Mouse (Mus musculus) ES-E14 (cell line): ENCODE measurements around the gene Edn3. TPM values are rescaled to one million over a fixed set of nuclear protein-coding genes. Genes with fewer than 3 reads are reported as not detected.

Experiments
- DNase-seq: peaks from one replicate; pipeline ENCODE4 v3.0.0-alpha.2; 2013; ENCODE audit warnings: low read depth, low spot score
- H3K27ac ChIP-seq: 2 replicates; pipeline ENCODE4 v1.5.1; 2012; ENCODE audit warnings: low read depth, mild to moderate bottlenecking, low read length, moderate library complexity, mixed read lengths; ENCODE audit not compliant: poor library complexity, insufficient read depth, severe bottlenecking
- H3K36me3 ChIP-seq: 2 replicates; pipeline ENCODE4 v1.6.1; 2012; ENCODE audit warnings: mild to moderate bottlenecking, low read length, moderate library complexity, mixed read lengths; ENCODE audit not compliant: control insufficient read depth, poor library complexity, insufficient read depth, severe bottlenecking
- H3K4me1 ChIP-seq, 2 experiments: fragments of 150-350 bp in 1 of 2; sonication (generic) in 1 of 2; 2 replicates each; pipeline ENCODE4 v1.6.1; 2012; ENCODE audit warnings: low read length in 2 of 2, mild to moderate bottlenecking in 1 of 2, mixed read lengths in 1 of 2; ENCODE audit not compliant: control insufficient read depth in 2 of 2, insufficient read depth in 2 of 2, poor library complexity in 1 of 2
- H3K4me3 ChIP-seq, 2 experiments: fragments of 150-350 bp in 1 of 2; sonication (generic) in 1 of 2; 2 replicates each; pipeline ENCODE4 v1.5.1; 2012; ENCODE audit warnings: low read length in 2 of 2, low read depth in 1 of 2, mild to moderate bottlenecking in 1 of 2, mixed read lengths in 1 of 2; ENCODE audit not compliant: insufficient read depth in 1 of 2, poor library complexity in 1 of 2, severe bottlenecking in 1 of 2
- H3K9ac ChIP-seq: 2 replicates; pipeline ENCODE4 v1.6.1; 2012; ENCODE audit warnings: low read depth, mild to moderate bottlenecking, low read length, mixed read lengths; ENCODE audit not compliant: poor library complexity, insufficient read depth, severe bottlenecking
- H3K9me3 ChIP-seq: fragments of 150-350 bp; sonication (generic); 2 replicates; pipeline ENCODE4 v1.6.1; 2012; ENCODE audit warnings: low read depth, mild to moderate bottlenecking, low read length; ENCODE audit not compliant: control insufficient read depth, insufficient read depth
- CHD2 ChIP-seq: IDR thresholded peaks from 2 replicates; pipeline ENCODE4 v1.6.1; 2014; ENCODE audit warnings: mild to moderate bottlenecking, low read depth, low read length, inconsistent platforms
- HCFC1 ChIP-seq: IDR thresholded peaks from 2 replicates; pipeline ENCODE4 v1.6.1; 2012; ENCODE audit warnings: low read length, inconsistent platforms, borderline replicate concordance; ENCODE audit not compliant: insufficient read depth
- MAFK ChIP-seq: IDR thresholded peaks from 2 replicates; pipeline ENCODE4 v1.6.1; 2014; ENCODE audit warnings: mild to moderate bottlenecking, low read depth, low read length, inconsistent platforms; ENCODE audit not compliant: insufficient read depth
- ZC3H11A ChIP-seq: IDR thresholded peaks from 2 replicates; pipeline ENCODE4 v1.6.1; 2012; ENCODE audit warnings: low read depth, mild to moderate bottlenecking, inconsistent platforms, low read length, borderline replicate concordance
- ZNF384 ChIP-seq: IDR thresholded peaks from 2 replicates; pipeline ENCODE4 v1.6.1; 2012; ENCODE audit warnings: low read depth, low read length, inconsistent platforms
- in situ Hi-C, 2 experiments: fragments of 600-800 bp; cut with MboI; formaldehyde crosslinking; loops; one replicate each; pipeline ENCODE4 v1.15.1; 2025; ENCODE audit warnings: low sequenced_read_pairs in 2 of 2, inconsistent platforms in 1 of 2; ENCODE audit not compliant: unreplicated experiment in 2 of 2
- total RNA-seq: library from RNA; depleted of rRNA; stranded (reverse); fragments of 300-350 nt; gene quantifications from 2 replicates; pipeline ENCODE4 v1.2.3, GENCODE M21; 2012; rRNA removed

Edn3 gene
- total RNA-seq, 1 experiment: 0.22 TPM

DNA sequence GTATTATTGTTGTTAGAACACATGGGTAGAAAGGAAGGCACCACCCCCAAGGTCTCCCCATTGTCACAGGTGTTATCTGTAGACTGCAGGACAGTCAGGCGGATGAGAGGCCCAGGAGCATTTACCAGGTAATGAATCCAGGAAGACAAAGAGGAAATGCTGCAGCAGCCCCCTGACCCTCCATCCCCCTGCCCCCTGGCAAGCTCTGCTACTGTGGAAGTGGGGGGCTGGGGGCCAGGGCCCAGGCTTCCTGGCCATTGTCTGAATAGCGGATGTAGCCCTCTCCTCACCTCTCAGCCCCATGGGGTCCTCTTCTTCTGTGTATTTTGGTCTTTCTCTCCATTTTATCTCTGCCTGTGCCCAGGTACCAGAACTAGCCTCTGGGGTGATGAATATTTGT, 55.7 kb downstream of the Edn3 start:
- Histone ChIP-seq H3K4me3 (no peak overlapping the region), H3K36me3 (no peaks in the 10 kb centered on the region), H3K9ac (no peak overlapping the region), H3K9me3 (no peaks in the 10 kb centered on the region), H3K4me1 (no peaks in the 10 kb centered on the region), H3K27ac (no peak overlapping the region)
- in situ Hi-C loops: no loop called here
- DNase-seq: no peak
- no peak for TF ChIP-seq MAFK
- no peak for TF ChIP-seq HCFC1
- TF ChIP-seq CHD2: no peak
- TF ChIP-seq ZC3H11A: no peak
- TF ChIP-seq ZNF384: no peak

DNA sequence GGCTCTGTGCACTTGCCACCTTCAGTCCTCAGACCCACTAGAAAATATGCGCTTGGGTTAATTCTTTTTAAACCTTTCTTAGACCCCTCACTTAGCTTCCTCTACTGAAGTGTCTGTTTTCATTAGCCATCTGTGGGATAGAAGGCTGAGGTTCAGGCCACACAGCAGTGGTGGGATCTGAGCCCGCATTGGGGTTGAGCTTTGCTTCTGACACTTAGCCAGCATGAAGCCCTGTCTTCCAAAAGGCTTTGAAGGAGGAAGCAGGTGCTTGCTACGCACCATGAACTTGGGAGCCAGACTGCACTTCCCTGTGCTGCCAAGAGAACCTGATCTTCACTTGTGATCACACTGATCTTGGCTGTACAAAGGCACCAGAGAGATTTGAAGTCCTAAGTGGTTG, 59.9 kb downstream of the Edn3 start:
- Histone ChIP-seq H3K9me3 (no peaks in the 10 kb centered on the region), H3K4me3 (no peak overlapping the region), H3K27ac (no peak overlapping the region), H3K36me3 (no peaks in the 10 kb centered on the region), H3K4me1 (no peaks in the 10 kb centered on the region), H3K9ac (no peak overlapping the region)
- no peak for DNase-seq
- no peak for TF ChIP-seq ZNF384
- no peak for TF ChIP-seq ZC3H11A
- TF ChIP-seq MAFK: no peak
- no peak for TF ChIP-seq HCFC1
- no peak for TF ChIP-seq CHD2
- in situ Hi-C loops: no loop called here

DNA sequence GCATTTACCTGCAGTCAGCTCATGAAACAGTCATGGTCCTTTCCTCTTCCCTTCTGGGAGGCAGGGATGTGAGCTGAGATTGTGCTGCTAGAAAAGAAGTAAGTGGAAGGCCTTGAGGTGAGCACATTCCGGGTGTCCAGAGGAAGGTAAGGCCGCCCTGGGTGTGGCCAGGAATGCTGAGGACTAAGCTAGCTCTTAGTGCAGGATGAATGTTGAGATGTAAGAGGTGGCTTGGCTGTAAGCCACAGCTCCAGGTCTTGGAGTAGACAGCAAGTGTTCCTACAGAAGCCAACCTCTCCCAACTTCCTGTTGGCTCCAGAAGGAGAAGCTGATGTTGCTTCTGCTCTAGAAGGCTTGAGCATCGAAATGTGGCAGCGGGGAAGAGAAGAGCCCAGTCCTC, 67.4 kb downstream of the Edn3 start:
- no peaks in the 10 kb centered on the region for H3K36me3 ChIP-seq
- H3K4me1 ChIP-seq: no peaks in the 10 kb centered on the region
- DNase-seq: no peak
- H3K9me3 ChIP-seq: no peaks in the 10 kb centered on the region
- no peak overlapping the region for H3K4me3 ChIP-seq
- in situ Hi-C loops: no loop called here
- no peak overlapping the region for H3K27ac ChIP-seq
- TF ChIP-seq HCFC1 (no peak), CHD2 (no peak), ZC3H11A (no peak), MAFK (no peak), ZNF384 (no peak)
- H3K9ac ChIP-seq: no peak overlapping the region

DNA sequence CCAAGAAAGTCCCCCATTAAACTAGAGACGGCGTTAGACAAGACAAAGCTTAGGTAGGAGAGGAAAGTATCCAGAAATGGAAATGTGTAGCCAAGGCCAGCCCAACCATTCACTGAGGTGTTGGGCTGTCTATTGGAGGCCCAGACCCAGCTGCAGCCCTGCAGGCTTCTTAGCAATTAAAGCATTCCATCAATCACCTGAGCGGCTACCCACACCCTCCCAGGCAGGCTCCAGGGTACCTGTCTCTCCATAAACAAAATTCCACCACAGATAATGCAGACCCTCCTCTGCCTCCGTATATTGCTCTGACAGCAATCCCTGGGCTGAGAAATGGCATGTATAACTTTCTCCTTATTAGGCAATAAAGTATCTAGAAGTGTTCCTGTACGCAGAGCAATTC, 73.2 kb downstream of the Edn3 start:
- H3K4me3 ChIP-seq: no peak overlapping the region
- no peak overlapping the region for H3K27ac ChIP-seq
- H3K9me3 ChIP-seq: no peaks in the 10 kb centered on the region
- H3K9ac ChIP-seq: no peak overlapping the region
- no peak for TF ChIP-seq MAFK
- no peak for TF ChIP-seq HCFC1
- no peak for TF ChIP-seq CHD2
- TF ChIP-seq ZNF384: no peak
- no peak for TF ChIP-seq ZC3H11A
- DNase-seq: no peak
- no peaks in the 10 kb centered on the region for H3K36me3 ChIP-seq
- in situ Hi-C loops: no loop called here
- no peaks in the 10 kb centered on the region for H3K4me1 ChIP-seq

Other genes with a start within 250 kb of the Edn3 start
- gene Zfp831, start 117.1 kb upstream of the Edn3 start, total RNA-seq: 0.05 TPM in 1 of 2 replicates, not detected in the other
- 39.2 and 43.3 TPM in 2 replicates for gene Gm14444, start 249.6 kb downstream of the Edn3 start, total RNA-seq